Mouse (Mus musculus) heart, adult 8-10 months (tissue): ENCODE results near the gene Ly6c2. TPM values are rescaled to one million over a fixed set of nuclear protein-coding genes. Genes with fewer than 3 reads are reported as not detected.
A peak's percentile ranks its signal among the peaks of the same experiment; 100 is the strongest.
"Not testable (repeated sequence)": the region's sequence is repeated elsewhere in the genome, so short reads cannot be mapped to it uniquely, and the experiment has no call there.

Source experiments
- DNase-seq: peaks from one replicate; pipeline ENCODE4 v3.0.0; 2022; ENCODE audit warnings: low spot score
- total RNA-seq, 4 experiments: library from RNA; stranded (reverse); gene quantifications; 2 replicates each; pipeline ENCODE4 v1.2.4; 2022

Ly6c2 gene
- 1 to 10 TPM; 5.5 to 9.5 (median 6.9) TPM for total RNA-seq

DNA sequence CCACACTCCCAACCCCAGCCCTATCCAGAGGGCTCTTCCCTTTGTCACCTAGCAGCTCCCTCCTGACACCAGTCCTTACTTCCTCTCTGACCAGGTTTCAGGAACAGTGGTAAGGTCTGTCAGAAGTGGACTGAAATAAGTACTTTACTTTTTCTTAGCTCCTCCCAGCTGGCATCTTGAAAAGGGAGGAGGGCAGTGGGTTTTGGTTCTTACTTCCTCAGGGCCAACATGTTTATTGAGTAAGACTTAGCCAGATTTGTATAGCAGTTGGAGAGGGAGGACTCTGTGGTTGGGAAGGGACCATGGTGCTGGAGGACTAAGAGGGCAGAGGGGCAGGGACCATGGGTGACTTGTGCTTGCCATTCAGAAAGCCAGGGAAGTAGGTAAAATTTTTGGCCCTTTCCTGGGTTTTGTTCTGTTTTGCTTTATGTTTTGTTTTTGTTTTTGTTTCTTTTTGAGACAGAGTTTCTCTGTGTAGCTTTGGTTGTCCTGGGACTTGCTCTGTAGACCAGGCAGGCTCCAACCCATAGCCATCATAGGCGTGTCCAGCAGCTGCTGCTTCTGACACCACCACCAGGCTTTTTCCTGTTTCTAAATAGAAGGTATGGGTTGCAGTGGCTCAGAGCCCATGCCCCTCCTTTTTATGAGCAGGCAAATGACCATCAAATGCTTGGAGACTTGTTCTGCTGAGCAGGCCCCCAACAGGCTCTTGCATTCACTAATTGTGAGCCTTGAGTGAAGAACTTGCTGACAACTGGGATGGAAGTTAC lies at the start of gene Ly6c2:
Gene Ly6c2 (minus strand): TSS at position 110 of the 770 bp plus-strand sequence.
- DNase-seq: not testable (repeated sequence)

GRCm38 (mm10) chr15:75157646-75158045 lies 45.9 kb upstream of the Ly6c2 start:
- DNase-seq: no peak

GRCm38 (mm10) chr15:75154940-75155339 lies 43.2 kb upstream of the Ly6c2 start, which contains the start of gene Ly6g:
Ly6g (plus strand) TSS chr15:75155240.
- no peak for DNase-seq

DNA sequence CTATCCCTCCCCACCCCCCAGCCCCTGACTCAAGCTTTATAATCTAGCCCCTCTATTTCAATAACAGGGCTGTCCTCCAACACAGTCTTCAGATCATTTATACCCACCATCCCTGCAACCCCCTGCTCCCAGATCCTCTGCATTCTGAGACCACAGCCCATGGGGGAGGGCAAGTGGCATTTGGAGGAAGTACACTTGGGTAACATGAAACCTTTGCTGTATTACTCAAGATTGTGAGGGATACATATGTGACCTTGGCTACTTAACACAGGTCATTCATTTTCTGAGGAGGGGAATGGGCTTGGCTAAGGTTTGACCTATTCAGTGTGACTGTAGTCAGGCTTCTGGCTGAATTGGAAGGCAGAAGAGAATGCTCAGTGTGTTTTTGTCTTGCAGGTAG lies 41.3 kb upstream of the Ly6c2 start:
- DNase-seq: no peak

DNA sequence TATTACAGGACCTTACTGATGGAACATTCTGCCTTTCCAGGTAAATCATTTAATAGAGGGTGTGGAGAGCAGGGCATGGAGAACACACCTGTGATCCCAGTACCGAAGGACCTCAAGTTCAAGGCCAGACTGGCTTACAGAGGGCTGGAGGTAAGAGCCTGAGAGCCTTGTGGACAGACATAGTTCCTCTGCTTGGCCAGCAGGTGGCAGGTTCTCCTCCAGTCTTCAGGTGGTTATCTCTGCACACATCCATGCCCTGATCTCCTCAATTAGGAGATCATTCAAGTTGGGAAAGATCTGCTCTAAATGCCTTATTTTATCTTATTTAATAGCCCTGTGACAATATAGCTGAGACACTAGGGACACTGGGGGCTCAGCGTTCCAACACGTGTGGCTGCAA lies 32.0 kb upstream of the Ly6c2 start:
- DNase-seq: no peak

DNA sequence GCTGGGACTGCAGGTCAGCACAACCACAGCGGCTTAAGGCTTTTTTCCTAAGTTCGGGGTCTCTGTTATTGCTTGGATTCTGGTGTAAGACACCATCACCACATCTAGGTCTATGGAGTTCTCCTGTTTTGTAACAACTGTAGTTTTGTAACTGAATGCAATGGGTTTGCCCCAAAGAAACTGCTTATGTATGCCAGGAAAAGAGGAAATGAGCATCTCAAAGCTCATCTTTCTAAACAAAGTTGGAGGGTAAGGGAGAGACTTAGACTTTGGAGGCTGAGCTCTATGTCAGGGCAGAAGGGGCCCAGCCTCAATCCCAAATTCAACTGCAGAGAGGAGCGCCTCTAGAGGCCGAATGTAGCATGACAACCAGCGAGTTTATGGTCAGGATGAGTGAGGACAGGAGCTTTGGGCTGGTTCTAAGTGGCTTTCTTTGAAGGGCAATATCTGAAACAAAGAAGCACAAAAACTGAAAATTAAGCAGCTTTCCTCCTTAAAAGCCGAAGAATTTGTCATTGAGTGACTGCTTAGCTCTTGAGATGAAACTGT lies 30.1 kb upstream of the Ly6c2 start:
- not testable (repeated sequence) for DNase-seq

GRCm38 (mm10) chr15:75137739-75138138 lies 26.0 kb upstream of the Ly6c2 start:
- DNase-seq: not testable (repeated sequence)

- not testable (repeated sequence) for DNase-seq
These were observed 23.5 kb upstream of the Ly6c2 start for GRCm38 (mm10) chr15:75135090-75135783.

GRCm38 (mm10) chr15:75132346-75132745 lies 20.6 kb upstream of the Ly6c2 start:
- not testable (repeated sequence) for DNase-seq

- DNase-seq: no peak
These were observed 8.3 kb upstream of the Ly6c2 start for GRCm38 (mm10) chr15:75120066-75120465.

- DNase-seq: peak; percentile 13
These were observed 7.0 kb upstream of the Ly6c2 start for GRCm38 (mm10) chr15:75118742-75119141.

- not testable (repeated sequence) for DNase-seq
These were observed 5.7 kb upstream of the Ly6c2 start for GRCm38 (mm10) chr15:75117481-75117880.

GRCm38 (mm10) chr15:75116525-75116924 lies 4.8 kb upstream of the Ly6c2 start:
- DNase-seq: no peak

DNA sequence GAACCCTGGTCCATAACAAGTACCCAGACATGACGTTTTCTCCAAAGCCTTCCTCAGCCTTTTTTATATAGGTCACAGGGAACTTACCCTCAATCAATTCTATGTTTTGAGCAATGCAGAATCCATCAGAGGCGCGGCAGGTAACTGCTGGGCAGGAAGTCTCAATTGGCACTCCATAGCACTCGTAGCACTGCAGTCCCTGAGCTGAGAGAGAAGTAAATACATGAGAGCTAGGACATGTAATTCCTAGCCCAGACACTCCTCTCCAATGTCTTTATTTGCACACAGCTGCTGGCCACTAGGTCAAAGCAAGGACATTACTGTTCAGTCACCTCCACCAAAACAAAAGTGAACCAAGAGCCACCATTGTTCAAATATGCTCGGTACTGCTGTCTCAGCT lies 1.3 kb downstream of the Ly6c2 start:
- DNase-seq: not testable (repeated sequence)

DNA sequence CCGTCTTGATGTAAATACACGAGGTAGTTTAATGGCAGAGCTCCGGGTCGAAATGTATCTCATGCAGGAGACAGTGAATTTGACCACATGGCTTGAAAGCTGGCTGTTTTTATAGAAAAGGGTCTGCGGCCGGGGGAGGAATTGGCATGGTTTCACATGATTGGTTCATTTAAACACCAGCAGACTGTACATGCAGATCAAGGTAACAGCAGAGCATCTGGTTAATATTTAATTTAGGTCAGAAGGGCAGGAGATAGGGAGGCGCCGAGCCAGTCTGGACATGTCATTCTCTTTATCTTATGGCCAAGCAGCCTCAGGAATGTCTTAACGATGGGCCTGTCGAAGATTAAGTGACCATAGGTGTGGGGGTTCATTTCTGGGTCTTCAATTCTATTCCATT lies 12.5 kb downstream of the Ly6c2 start:
- no peak for DNase-seq

DNA sequence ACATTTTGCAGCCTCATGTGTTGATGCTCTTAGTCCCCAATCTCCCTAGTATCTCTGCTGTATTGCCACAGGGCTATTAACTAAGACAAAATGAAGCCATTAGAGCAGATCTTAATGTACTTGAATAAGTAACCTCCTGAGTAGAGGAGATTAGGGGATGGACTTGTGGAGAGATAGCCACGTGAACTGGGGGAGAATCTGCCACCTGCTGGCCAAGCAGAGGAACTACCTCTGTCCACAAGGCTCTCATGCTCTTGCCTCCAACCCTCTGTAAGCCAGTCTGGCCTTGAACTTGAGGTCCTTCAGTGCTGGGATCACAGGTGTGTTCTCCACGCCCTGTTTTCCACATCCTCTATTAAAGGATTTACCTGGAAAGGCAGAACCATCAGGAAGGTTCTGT lies 23.7 kb downstream of the Ly6c2 start:
- DNase-seq: peak; percentile 10

DNA sequence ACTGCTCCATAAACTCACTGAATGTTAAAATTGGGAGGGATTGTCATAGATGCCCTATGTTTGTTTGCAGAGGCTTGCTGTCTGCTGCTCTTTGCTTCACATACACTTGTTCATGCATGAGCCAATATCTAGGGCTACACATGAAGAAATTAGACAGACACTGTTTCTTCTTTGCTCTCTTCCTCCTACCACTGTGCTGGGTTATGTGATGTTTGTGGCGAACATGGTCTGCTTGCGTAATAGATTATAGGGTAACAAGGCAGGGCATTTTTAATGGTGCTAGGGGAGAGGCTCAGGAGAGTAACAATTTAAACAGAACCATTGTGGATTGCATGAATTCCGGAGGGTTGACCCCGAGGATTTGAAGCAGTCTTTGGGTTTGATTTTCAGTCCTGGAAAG lies 41.8 kb downstream of the Ly6c2 start:
- no peak for DNase-seq

GRCm38 (mm10) chr15:75062030-75062574 lies 49.7 kb downstream of the Ly6c2 start:
- DNase-seq: peak; percentile 64

GRCm38 (mm10) chr15:75060505-75060904 lies 51.3 kb downstream of the Ly6c2 start:
- DNase-seq: peak; percentile 54
